Mouse (Mus musculus) liver, embryonic 11.5 days (tissue): ENCODE measurements around the gene Kbtbd12. TPM values are rescaled to one million over a fixed set of nuclear protein-coding genes. Genes with fewer than 3 reads are reported as not detected.

Experiments used
- ATAC-seq: fragments of 200-750 bp; cut with Nextera tagmentation; replicated peaks from 2 replicates; pipeline ENCODE4 v1.8.0; 2017; ENCODE audit warnings: moderate number of reproducible peaks, mild to moderate bottlenecking, moderate TSS enrichment, moderate library complexity; ENCODE audit not compliant: low FRiP score
- DNase-seq: peaks from one replicate; pipeline ENCODE4 v3.0.0-alpha.2; 2017; ENCODE audit warnings: low spot score
- H3K27ac ChIP-seq: fragments of 300-500 bp; sonication (generic); 2 replicates; pipeline ENCODE4 v1.5.1; 2014; ENCODE audit warnings: mild to moderate bottlenecking, low read depth, low read length, control low read depth
- H3K27me3 ChIP-seq: fragments of 300-500 bp; sonication (generic); replicated peaks from 2 replicates; pipeline ENCODE4 v1.6.1; 2014; ENCODE audit warnings: low read length, mixed read lengths; ENCODE audit not compliant: control insufficient read depth, insufficient read depth
- H3K36me3 ChIP-seq: fragments of 300-500 bp; sonication (generic); 2 replicates; pipeline ENCODE4 v1.6.1; 2014; ENCODE audit warnings: mild to moderate bottlenecking, low read length, moderate library complexity, mixed read lengths; ENCODE audit not compliant: control insufficient read depth, insufficient read depth
- H3K4me1 ChIP-seq: fragments of 300-500 bp; sonication (generic); replicated peaks from 2 replicates; pipeline ENCODE4 v1.6.1; 2014; ENCODE audit warnings: low read length, mixed read lengths; ENCODE audit not compliant: control insufficient read depth, insufficient read depth
- H3K4me2 ChIP-seq: fragments of 300-500 bp; sonication (generic); 2 replicates; pipeline ENCODE4 v1.6.1; 2014; ENCODE audit warnings: mild to moderate bottlenecking, control low read depth, moderate library complexity
- H3K4me3 ChIP-seq: fragments of 300-500 bp; sonication (generic); 2 replicates; pipeline ENCODE4 v1.5.1; 2014; ENCODE audit warnings: low read depth, low read length, control low read depth
- H3K9ac ChIP-seq: fragments of 300-500 bp; sonication (generic); 2 replicates; pipeline ENCODE4 v1.6.1; 2014; ENCODE audit warnings: low read depth, low read length, control low read depth
- H3K9me3 ChIP-seq: fragments of 300-500 bp; sonication (generic); 2 replicates; pipeline ENCODE4 v1.6.1; 2016; ENCODE audit warnings: low read length, inconsistent platforms, mixed read lengths; ENCODE audit not compliant: control insufficient read depth
- WGBS: fragments of 180-500 bp; shearing (Covaris S2); extraction: QIAGEN DNeasy Blood & Tissue Kit; methylation state at CpG from one replicate; pipeline ENCODE4 v1.1.7; 2014; 5-methylcytosine and 5-hydroxymethylcytosine counted together
- polyA plus RNA-seq: library from polyadenylated mRNA; unstranded; fragments of >200 nt; fragmentation: Nextera tagmentation; extraction: Ambion mirVana; gene quantifications from 2 replicates; pipeline ENCODE4 v1.2.1, GENCODE M21; 2014

Kbtbd12 gene
- polyA plus RNA-seq, 1 experiment from 2014 or later = 0.52 TPM

DNA sequence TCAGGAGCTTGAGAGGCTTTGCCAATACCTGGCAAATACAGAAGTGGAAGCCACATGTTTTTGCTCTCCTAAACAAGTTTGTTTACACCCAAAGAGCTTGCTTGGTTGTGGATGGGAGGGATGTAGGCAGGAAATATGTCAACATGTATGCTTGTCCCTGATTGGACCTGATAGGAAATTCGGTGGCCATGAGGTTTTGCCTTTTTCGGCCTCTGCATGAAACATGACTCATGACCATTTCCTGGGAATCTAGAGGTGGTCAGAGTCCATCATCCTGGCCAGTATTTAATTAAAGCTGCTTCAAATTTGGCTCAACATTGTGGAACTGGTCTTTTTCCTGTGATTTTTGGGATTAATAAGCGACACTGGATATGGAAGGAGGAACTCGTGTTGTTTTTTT is 53.8 kb downstream of the Kbtbd12 start:
- WGBS = 67% methylated on average over 4 of the region's 4 CpGs
- Histone ChIP-seq H3K4me1 (no peaks in the 10 kb centered on the region), H3K9ac (no peak overlapping the region), H3K27me3 (no peaks in the 10 kb centered on the region), H3K36me3 (no peaks in the 10 kb centered on the region), H3K9me3 (no peaks in the 10 kb centered on the region), H3K4me2 (no peak overlapping the region), H3K4me3 (no peak overlapping the region), H3K27ac (no peak overlapping the region)
- ATAC-seq = no peak
- no peak for DNase-seq

DNA sequence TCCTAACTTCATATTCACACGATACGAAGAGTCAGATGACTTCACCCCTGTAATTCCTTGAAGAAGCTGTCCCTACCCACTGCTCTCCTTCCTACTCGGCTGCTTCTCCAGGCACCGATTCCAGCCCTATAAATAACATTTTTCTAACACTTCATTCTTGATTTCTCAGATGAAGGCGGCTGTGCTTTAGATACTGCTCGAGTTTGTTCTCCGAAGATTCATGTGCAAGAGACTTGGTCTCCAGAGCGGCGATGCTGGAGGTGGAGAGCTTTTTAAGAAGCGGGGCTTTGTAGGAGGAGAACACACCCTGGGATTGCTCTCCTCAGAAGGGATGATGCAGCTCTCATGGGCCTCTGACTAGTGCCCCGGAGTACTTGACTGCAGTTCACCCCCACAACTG is 61.3 kb downstream of the Kbtbd12 start:
- no peak overlapping the region for H3K4me3 ChIP-seq
- no peaks in the 10 kb centered on the region for H3K4me1 ChIP-seq
- 86% methylated on average over 11 of the region's 11 CpGs for WGBS
- H3K27me3 ChIP-seq = no peaks in the 10 kb centered on the region
- no peaks in the 10 kb centered on the region for H3K36me3 ChIP-seq
- DNase-seq (no peak), ATAC-seq (no peak)
- H3K4me2 ChIP-seq = no peak overlapping the region
- no peak overlapping the region for H3K9ac ChIP-seq
- H3K27ac ChIP-seq = no peak overlapping the region
- H3K9me3 ChIP-seq = no peaks in the 10 kb centered on the region

DNA sequence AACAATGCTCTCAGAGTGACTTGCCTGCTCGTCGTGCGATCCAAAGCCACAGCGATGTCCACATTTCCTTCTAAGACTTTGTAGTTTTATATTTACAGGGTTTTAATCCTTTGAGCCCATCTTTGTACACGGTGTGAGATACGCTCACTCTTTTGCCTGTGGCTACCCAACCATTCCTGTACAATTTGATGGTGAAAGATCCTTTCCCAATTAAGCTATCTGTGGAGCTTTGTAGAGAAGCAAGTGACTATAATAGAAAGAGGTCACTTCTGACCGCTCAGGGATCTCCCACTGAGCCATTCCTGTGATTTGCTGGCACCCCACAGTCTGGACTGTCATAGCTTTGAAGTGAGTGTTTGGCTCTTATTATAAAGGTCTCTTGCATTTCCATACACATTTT is 71.1 kb downstream of the Kbtbd12 start:
- no peak for ATAC-seq
- Histone ChIP-seq H3K9me3 (no peaks in the 10 kb centered on the region), H3K27me3 (peaks cover 18% of the 10 kb centered on the region; the same call in 1 of the 2 replicates), H3K36me3 (no peaks in the 10 kb centered on the region), H3K4me1 (no peaks in the 10 kb centered on the region), H3K4me2 (peak overlapping the region; percentile 53), H3K4me3 (no peak overlapping the region), H3K9ac (no peak overlapping the region), H3K27ac (no peak overlapping the region)
- 25% methylated on average over 7 of the region's 7 CpGs for WGBS
- no peak for DNase-seq

DNA sequence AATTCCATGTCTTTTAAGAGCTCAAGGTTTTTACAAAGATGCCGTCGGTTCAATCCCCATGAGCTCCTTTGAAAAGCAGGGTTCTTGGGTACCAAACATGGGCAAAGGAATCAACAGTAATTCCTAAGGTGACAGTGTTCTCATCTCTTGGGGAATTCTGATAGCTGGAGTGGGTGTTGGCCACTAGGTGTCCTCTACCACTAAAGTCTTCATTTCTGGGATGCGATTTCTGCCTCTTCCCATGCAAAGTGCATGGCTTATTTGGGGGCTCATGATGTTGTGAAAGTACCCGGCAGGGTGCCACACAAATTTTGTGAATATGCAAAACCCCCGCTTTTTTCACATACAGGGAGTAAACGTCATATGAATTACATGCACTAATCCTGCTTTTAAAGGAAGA is 72.7 kb downstream of the Kbtbd12 start:
- Histone ChIP-seq H3K4me1 (no peaks in the 10 kb centered on the region), H3K27me3 (peaks cover 18% of the 10 kb centered on the region; the same call in 1 of the 2 replicates), H3K27ac (no peak overlapping the region), H3K4me2 (no peak overlapping the region), H3K36me3 (no peaks in the 10 kb centered on the region), H3K9ac (no peak overlapping the region), H3K9me3 (no peaks in the 10 kb centered on the region), H3K4me3 (no peak overlapping the region)
- ATAC-seq (no peak), DNase-seq (no peak)
- WGBS = 25% methylated on average over 6 of the region's 6 CpGs

DNA sequence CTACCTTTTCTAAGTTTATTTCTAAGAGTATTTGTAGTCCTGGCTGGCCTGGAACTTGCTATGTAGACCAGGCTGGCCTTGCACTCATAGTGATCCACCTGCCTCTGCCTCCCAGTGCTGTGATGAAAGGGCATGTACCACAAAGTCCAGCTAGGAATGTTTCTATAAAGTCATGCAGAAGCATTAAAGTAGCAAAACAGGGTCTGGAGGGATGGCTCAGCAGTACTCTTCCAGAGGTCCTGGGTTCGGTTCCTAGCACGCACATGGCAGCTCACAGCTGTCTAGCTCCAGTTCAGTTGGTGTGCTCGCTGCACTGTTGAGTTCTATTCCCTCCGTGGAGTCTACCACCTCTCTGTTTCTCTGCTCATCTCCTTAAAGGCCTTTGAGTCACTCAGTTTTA is 77.6 kb downstream of the Kbtbd12 start:
- Histone ChIP-seq H3K36me3 (no peaks in the 10 kb centered on the region), H3K4me3 (no peak overlapping the region), H3K4me1 (no peaks in the 10 kb centered on the region), H3K27ac (no peak overlapping the region), H3K9ac (no peak overlapping the region), H3K4me2 (no peak overlapping the region), H3K9me3 (no peaks in the 10 kb centered on the region), H3K27me3 (0 out of 2 replicates have a peak, but pooled peaks cover 9% of the 10 kb centered on the region)
- DNase-seq = peak; percentile 17
- WGBS = 78% methylated on average over 4 of the region's 4 CpGs
- ATAC-seq = no peak

DNA sequence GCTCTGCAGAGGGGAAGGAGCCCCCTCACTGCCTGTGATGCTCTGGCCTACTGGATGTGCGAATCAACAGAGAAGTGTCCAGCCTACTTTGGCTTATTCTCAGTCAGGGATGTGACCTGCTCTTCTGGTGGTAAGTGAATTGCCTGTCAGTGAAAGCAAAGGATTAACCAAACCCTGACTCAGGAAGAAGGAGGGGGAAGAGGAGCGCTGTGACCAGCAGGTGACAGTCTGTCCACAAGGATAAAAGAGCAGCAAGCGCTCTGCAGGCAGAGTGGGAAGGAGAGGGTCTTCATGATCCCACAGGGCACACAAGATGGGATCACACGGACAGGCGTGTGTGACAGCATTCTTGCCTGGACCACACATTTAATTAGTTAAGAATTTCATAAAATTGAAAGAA is 78.1 kb downstream of the Kbtbd12 start:
- 46% methylated on average over 5 of the region's 5 CpGs for WGBS
- no peaks in the 10 kb centered on the region for H3K4me1 ChIP-seq
- no peak overlapping the region for H3K4me2 ChIP-seq
- DNase-seq (peak; percentile 28), ATAC-seq (no peak)
- no peaks in the 10 kb centered on the region for H3K9me3 ChIP-seq
- H3K4me3 ChIP-seq = no peak overlapping the region
- H3K27ac ChIP-seq = no peak overlapping the region
- no peaks in the 10 kb centered on the region for H3K36me3 ChIP-seq
- no peak overlapping the region for H3K9ac ChIP-seq
- 0 out of 2 replicates have a peak, but pooled peaks cover 7% of the 10 kb centered on the region for H3K27me3 ChIP-seq

DNA sequence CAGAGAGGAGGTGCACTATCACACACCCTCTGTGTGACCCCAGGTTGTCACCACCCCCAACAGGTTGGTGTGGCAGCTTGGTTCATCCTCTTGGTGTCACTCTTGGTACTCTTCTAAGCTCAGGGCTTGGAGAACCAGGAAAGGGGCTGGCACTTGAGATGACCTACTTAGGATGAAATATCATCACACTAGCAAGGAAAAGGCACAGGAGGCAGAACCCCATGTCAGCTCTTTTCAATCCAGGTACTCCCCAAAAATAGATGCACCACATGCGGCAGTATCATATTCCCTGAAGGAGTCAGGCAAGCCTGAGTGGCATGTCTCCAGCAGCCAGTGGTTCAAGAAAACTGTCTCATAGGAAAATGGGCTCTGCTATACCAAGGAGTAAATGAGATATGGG is 79.7 kb downstream of the Kbtbd12 start:
- Histone ChIP-seq H3K27ac (no peak overlapping the region), H3K4me2 (no peak overlapping the region), H3K4me3 (no peak overlapping the region), H3K36me3 (no peaks in the 10 kb centered on the region), H3K9ac (no peak overlapping the region), H3K4me1 (no peaks in the 10 kb centered on the region), H3K9me3 (no peaks in the 10 kb centered on the region), H3K27me3 (0 out of 2 replicates have a peak, but pooled peaks cover 3% of the 10 kb centered on the region)
- ATAC-seq = no peak
- no peak for DNase-seq
- WGBS = 83% methylated on average over 1 of the region's 1 CpGs

DNA sequence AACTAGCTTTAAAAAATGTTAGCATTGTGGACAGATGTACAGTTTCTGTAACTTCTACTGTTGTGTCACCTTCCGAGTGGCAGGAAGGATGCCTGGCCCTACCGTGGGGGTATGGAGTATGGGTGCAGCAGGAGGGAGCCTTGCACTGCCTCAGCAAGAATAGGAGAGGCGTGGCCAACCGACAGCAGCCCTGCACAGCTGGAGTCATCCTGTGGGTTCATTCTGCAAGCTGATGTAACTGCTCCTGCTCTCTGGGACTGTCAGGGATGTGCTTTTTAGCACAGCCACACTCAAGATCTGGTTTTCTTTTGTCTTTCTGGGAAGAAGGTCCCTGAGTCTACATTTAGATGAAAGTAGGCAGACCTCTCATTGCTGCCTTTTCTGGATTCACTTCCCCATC is 80.2 kb downstream of the Kbtbd12 start:
- ATAC-seq (no peak), DNase-seq (no peak)
- Histone ChIP-seq H3K36me3 (no peaks in the 10 kb centered on the region), H3K9ac (no peak overlapping the region), H3K4me2 (no peak overlapping the region), H3K27ac (no peak overlapping the region), H3K4me1 (no peaks in the 10 kb centered on the region), H3K4me3 (no peak overlapping the region), H3K9me3 (no peaks in the 10 kb centered on the region), H3K27me3 (0 out of 2 replicates have a peak, but pooled peaks cover 3% of the 10 kb centered on the region)
- WGBS = 20% methylated on average over 4 of the region's 4 CpGs

DNA sequence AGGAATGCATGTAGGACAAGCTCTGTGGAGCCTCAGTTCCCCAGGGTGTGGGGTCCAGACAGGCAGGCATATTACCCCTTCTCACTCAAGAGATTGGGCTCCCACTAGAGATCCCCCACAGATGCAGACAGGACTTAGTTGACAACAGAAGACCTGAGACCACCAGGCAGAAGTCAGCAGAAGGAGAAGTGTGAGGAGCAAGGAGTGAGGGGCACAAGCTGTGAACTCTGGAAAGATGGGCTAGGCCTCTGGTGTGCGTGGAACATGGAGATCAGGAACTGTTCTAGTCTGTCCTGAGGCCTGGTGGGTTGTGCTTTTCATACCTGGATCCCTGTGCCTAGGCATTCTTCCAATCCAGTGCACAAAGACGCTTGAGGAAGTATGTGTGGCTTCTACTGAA is 87.8 kb downstream of the Kbtbd12 start:
- no peak for ATAC-seq
- H3K27me3 ChIP-seq = peaks cover 11% of the 10 kb centered on the region; the same call in 1 of the 2 replicates
- no peak overlapping the region for H3K4me2 ChIP-seq
- no peak overlapping the region for H3K4me3 ChIP-seq
- H3K9me3 ChIP-seq = no peaks in the 10 kb centered on the region
- WGBS = 79% methylated on average over 2 of the region's 2 CpGs
- no peak overlapping the region for H3K27ac ChIP-seq
- no peak overlapping the region for H3K9ac ChIP-seq
- peaks cover 15% of the 10 kb centered on the region for H3K4me1 ChIP-seq
- H3K36me3 ChIP-seq = no peaks in the 10 kb centered on the region
- DNase-seq = peak; percentile 10
